Mouse (Mus musculus): Measurements from ENCODE around the gene Mast3.

- TF ChIP-seq POLR2A (IDR thresholded peaks at IDR 0.05; ENCODE audit: insufficient read length, low read depth) (no peak), TCF3 (IDR thresholded peaks at IDR 0.05; ENCODE audit: insufficient read length, low read depth) (no peak), MYOG (IDR thresholded peaks at IDR 0.05; ENCODE audit: control insufficient read depth in 1 of 3, insufficient read depth in 1 of 3, insufficient read length in 2 of 3, low read depth in 2 of 3) (no peak), POLR2AphosphoS2 (IDR thresholded peaks at IDR 0.05; ENCODE audit: insufficient read length, low read depth) (no peak), USF1 (IDR thresholded peaks at IDR 0.05; ENCODE audit: low read depth) (no peak), MAX (IDR thresholded peaks at IDR 0.05; ENCODE audit: low read depth) (no peak), MYOD1 (IDR thresholded peaks at IDR 0.05; ENCODE audit: control insufficient read depth in 1 of 3, insufficient read length in 2 of 3, low read depth in 2 of 3) (no peak), TCF12 (IDR thresholded peaks at IDR 0.05; ENCODE audit: insufficient read depth, poor library complexity, severe bottlenecking) (no peak), E2F4 (IDR thresholded peaks at IDR 0.05; ENCODE audit: insufficient read depth) (no peak), CEBPB (IDR thresholded peaks at IDR 0.05; ENCODE audit: insufficient read depth, poor library complexity, severe bottlenecking) (no peak), REST (IDR thresholded peaks at IDR 0.05; ENCODE audit: insufficient read depth, insufficient read length) (no peak), SRF (IDR thresholded peaks at IDR 0.05; ENCODE audit: control insufficient read depth, insufficient read length, low read depth) (no peak)
These were observed 10.6 kb downstream of the Mast3 start for GRCm38 (mm10) chr8:70794215-70794614.

Measured in myocyte (in vitro differentiated cells).